Mouse (Mus musculus) heart, postnatal 0 days (tissue): ENCODE data around the gene Pim3. TPM values are rescaled to one million over a fixed set of nuclear protein-coding genes. Genes with fewer than 3 reads are reported as not detected.

Source experiments
- ATAC-seq: fragments of 200-750 bp; cut with Nextera tagmentation; 2 replicates; pipeline ENCODE4 v1.8.0; 2017; ENCODE audit warnings: low read depth, moderate number of reproducible peaks, moderate library complexity; ENCODE audit not compliant: insufficient read depth
- DNase-seq: peaks from one replicate; pipeline ENCODE4 v3.0.0-alpha.2; 2016; ENCODE audit warnings: low spot score
- H3K27ac ChIP-seq: fragments of 300-500 bp; sonication (generic); 2 replicates; pipeline ENCODE4 v1.5.1; 2014; ENCODE audit warnings: low read depth, mild to moderate bottlenecking
- H3K27me3 ChIP-seq: fragments of 300-500 bp; sonication (generic); 2 replicates; pipeline ENCODE4 v1.6.1; 2014; ENCODE audit warnings: low read length, mixed read lengths; ENCODE audit not compliant: control insufficient read depth, insufficient read depth
- H3K36me3 ChIP-seq: fragments of 300-500 bp; sonication (generic); replicated peaks from 2 replicates; pipeline ENCODE4 v1.6.1; 2014; ENCODE audit warnings: low read length, mixed read lengths; ENCODE audit not compliant: control insufficient read depth, insufficient read depth
- H3K4me1 ChIP-seq: fragments of 300-500 bp; sonication (generic); 2 replicates; pipeline ENCODE4 v1.6.1; 2014; ENCODE audit warnings: antibody characterized with exemption; ENCODE audit not compliant: control insufficient read depth, insufficient read depth
- H3K4me2 ChIP-seq: fragments of 300-500 bp; sonication (generic); 2 replicates; pipeline ENCODE4 v1.6.1; 2014; ENCODE audit warnings: low read depth, mild to moderate bottlenecking, low read length, moderate library complexity
- H3K4me3 ChIP-seq: fragments of 300-500 bp; sonication (generic); 2 replicates; pipeline ENCODE4 v1.5.1; 2014; ENCODE audit warnings: low read depth, low read length
- H3K9ac ChIP-seq: fragments of 300-500 bp; sonication (generic); replicated peaks from 2 replicates; pipeline ENCODE4 v1.6.1; 2014; ENCODE audit warnings: low read depth, low read length, mixed read lengths
- H3K9me3 ChIP-seq: fragments of 300-500 bp; sonication (generic); replicated peaks from 2 replicates; pipeline ENCODE4 v1.6.1; 2016; ENCODE audit warnings: low read length; ENCODE audit not compliant: control insufficient read depth
- CTCF ChIP-seq: IDR thresholded peaks from 2 replicates; pipeline ENCODE4 v1.5.1; 2016; ENCODE audit warnings: antibody characterized with exemption, control low read depth, low read depth
- EP300 ChIP-seq: IDR thresholded peaks from 2 replicates; pipeline ENCODE4 v1.6.1; 2016; ENCODE audit warnings: antibody characterized with exemption, low read depth
- WGBS: fragments of 180-500 bp; shearing (Covaris S2); extraction: QIAGEN DNeasy Blood & Tissue Kit; methylation state at CpG from one replicate; pipeline ENCODE4 v1.1.7; 2014; 5-methylcytosine and 5-hydroxymethylcytosine counted together
- polyA plus RNA-seq: library from polyadenylated mRNA; unstranded; fragments of >200 nt; fragmentation: Nextera tagmentation; extraction: Ambion mirVana; gene quantifications from 2 replicates; pipeline ENCODE4 v1.2.1, GENCODE M21; 2015
- total RNA-seq: library from RNA; depleted of rRNA; stranded (reverse); fragments of >200 nt; gene quantifications from 2 replicates; pipeline ENCODE4 v1.2.3, GENCODE M21; 2014; ENCODE audit warnings: low replicate concordance

The Pim3 gene
- total and polyA plus RNA-seq, 2 experiments from 2014 or later = 50.6 to 98.4 TPM

DNA sequence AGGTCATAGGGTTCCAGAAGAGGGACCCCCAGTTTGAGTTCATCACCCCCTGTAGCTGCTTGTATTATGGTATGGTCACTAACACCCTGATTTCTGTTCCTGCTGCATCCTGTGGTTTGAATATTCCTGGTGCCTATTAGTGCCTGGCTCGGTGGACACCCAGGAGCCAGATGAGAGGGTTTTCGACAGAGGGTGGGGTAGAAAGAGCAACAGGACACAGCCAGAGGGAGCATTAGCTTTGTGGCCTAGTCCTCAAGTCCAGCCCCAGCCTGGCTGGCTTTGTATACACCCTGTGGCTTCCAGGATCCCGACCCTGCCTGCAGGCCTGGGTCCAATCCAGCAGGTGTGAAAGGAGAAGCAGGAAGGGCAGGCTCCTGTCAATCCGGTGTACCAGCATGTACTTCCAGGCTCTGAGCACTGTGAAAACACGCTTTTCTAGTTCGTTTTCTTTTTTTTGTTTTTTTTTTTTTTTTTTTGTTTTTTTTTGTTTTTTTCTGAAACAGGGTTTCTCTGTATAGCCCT lies 6.0 kb upstream of the Pim3 start:
- no peak overlapping the region for H3K4me2 ChIP-seq
- H3K27ac ChIP-seq = peak overlapping the region; percentile 74; the same call in 1 of the 2 replicates
- no peak overlapping the region for H3K9ac ChIP-seq
- no peak for TF ChIP-seq CTCF
- TF ChIP-seq EP300 = no peak
- DNase-seq (no peak), ATAC-seq (no peak)
- H3K4me3 ChIP-seq = no peak overlapping the region
- peaks cover 31% of the 10 kb centered on the region for H3K4me1 ChIP-seq
- H3K27me3 ChIP-seq = no peaks in the 10 kb centered on the region
- H3K36me3 ChIP-seq = no peaks in the 10 kb centered on the region
- no peaks in the 10 kb centered on the region for H3K9me3 ChIP-seq
- whole genome bisulfite sequencing = 79% methylated on average over 6 of the region's 6 CpGs

DNA sequence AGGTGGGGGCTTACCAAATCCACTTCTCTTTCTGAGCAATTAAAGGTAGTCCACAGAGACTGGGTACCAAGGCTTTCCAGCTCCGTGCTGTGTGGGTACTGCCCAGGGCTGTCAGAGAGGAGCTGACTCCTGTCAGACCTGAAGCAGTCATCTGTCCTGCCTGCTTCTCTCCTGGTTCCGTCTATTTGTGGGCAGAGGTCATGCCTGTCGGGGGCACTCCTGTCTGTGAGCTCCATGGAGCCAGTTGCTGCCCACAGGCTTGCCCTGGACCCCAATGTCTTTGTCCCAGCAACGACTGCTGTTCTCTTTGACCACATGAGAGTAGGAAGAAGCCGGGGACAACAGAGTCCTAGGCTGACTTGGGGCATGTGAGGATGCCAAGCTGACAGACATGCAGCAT lies 5.4 kb upstream of the Pim3 start:
- TF ChIP-seq CTCF (no peak), EP300 (no peak)
- Histone ChIP-seq H3K4me3 (no peak overlapping the region), H3K36me3 (no peaks in the 10 kb centered on the region), H3K4me2 (no peak overlapping the region), H3K9ac (no peak overlapping the region), H3K27ac (no peak overlapping the region), H3K4me1 (peaks cover 32% of the 10 kb centered on the region), H3K27me3 (no peaks in the 10 kb centered on the region), H3K9me3 (no peaks in the 10 kb centered on the region)
- no peak for ATAC-seq
- DNase-seq = no peak
- 85% methylated on average over 5 of the region's 5 CpGs for WGBS

DNA sequence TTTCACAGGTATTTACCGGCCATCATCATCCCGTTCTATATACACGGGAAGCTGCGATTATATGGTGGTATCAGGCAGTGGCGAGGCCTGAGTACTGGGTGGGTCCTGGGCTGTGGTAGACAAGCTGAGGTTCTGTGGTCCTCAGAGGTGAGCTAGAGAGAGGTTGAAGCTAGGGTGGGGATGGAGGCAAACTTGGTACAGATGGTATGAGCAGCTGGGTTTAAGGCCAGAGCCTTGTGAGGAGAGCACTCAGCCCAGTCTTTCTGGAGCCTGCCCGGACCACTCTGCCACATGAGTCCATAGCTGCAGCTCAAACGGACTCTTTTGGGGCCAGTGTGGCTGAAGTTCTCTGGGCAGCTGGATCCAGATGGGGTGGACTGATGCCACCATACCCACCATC lies 4.6 kb upstream of the Pim3 start:
- Histone ChIP-seq H3K27ac (no peak overlapping the region), H3K4me2 (no peak overlapping the region), H3K27me3 (no peaks in the 10 kb centered on the region), H3K9me3 (no peaks in the 10 kb centered on the region), H3K4me3 (no peak overlapping the region), H3K9ac (no peak overlapping the region), H3K36me3 (no peaks in the 10 kb centered on the region), H3K4me1 (peaks cover 32% of the 10 kb centered on the region)
- no peak for DNase-seq
- TF ChIP-seq EP300 (no peak), CTCF (no peak)
- no peak for ATAC-seq
- 95% methylated on average over 7 of the region's 7 CpGs for WGBS

DNA sequence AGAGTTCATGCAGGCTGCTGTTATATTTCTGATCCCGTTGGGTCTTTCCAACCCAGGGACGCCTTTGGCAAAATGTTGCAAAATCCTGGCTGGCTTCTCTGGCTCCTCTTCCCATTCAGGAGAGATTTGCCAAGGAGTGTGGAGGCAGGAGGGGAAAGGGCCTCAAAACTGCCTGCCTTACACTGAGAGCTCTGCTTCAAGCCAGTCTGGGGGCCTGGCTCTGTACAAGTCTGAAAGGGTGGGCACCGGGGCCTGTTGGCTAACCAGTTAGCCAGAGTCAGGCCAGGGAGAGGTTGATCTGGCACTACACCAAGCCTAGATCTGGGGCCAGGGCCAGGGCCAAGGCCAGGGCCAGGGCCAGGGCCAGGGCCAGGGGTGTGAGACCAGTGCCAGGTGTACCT lies 3.8 kb upstream of the Pim3 start:
- Histone ChIP-seq H3K27me3 (no peaks in the 10 kb centered on the region), H3K4me3 (no peak overlapping the region), H3K9me3 (no peaks in the 10 kb centered on the region), H3K4me2 (no peak overlapping the region), H3K36me3 (no peaks in the 10 kb centered on the region), H3K9ac (no peak overlapping the region), H3K4me1 (peaks cover 32% of the 10 kb centered on the region), H3K27ac (no peak overlapping the region)
- TF ChIP-seq CTCF (no peak), EP300 (no peak)
- no peak for DNase-seq
- WGBS = 67% methylated on average over 3 of the region's 3 CpGs
- no peak for ATAC-seq

DNA sequence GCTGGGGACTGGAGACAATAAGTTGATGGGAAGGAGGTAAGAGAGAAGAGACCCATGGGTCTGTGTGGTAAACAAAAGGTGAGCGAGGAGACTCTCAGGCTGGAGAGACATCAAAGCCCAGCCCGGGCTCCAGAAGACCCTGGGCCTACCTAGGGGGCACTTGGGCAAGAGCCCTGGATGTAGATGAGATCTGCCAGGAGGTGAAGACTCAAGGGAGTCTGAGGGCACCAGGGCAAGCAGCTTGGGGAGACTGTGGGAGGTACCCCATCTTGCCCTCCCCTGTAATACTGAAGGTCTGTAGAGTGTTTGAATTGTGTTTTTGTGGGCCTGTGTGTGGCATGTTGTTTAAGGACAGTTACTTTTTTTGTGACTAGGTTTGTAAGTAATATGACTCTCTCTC lies 3.3 kb upstream of the Pim3 start:
- Histone ChIP-seq H3K4me3 (no peak overlapping the region), H3K4me2 (no peak overlapping the region), H3K9me3 (no peaks in the 10 kb centered on the region), H3K27ac (no peak overlapping the region), H3K4me1 (peaks cover 32% of the 10 kb centered on the region), H3K9ac (no peak overlapping the region), H3K36me3 (no peaks in the 10 kb centered on the region), H3K27me3 (no peaks in the 10 kb centered on the region)
- ATAC-seq = no peak
- 91% methylated on average over 2 of the region's 2 CpGs for WGBS
- no peak for DNase-seq
- no peak for TF ChIP-seq EP300
- no peak for TF ChIP-seq CTCF

DNA sequence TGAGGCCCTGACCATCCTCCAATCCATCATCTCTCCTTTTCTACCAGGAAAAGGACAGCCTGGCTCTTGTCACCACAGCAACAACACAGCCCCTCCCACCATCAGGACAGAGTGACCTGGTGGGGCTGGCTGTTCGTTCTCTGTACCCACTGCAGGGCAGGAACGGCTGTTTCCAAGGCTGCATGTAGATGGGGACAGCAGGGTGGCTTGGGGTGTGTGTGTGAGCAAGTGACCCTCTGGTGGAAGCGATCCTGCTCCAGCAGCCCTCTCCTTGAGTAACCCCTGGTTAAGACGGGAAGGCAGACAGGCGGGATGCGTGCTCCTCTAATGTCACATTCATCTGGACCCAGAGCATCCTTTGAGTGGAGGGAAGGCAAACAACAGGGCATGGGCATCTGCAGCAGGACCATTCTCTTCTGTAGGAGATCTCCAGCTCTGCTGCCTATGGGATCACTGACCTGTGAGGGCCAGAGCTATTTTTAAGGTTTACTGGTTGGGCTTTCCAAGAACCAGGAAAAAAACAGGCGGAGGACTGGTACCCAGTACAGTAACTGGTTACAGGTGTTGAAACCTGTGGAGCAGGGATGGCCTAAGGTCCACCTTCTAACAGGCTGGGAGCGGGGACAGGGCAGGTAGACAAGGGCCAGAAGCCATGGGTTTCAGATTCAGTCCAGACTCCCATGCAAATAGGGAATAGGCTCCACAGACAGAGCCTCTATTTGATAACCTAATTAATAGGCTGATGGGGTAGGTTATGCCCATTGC lies 2.6 kb upstream of the Pim3 start:
- H3K9me3 ChIP-seq = no peaks in the 10 kb centered on the region
- no peak for DNase-seq
- 67% methylated on average over 8 of the region's 8 CpGs for WGBS
- no peak overlapping the region for H3K4me3 ChIP-seq
- H3K4me1 ChIP-seq = peaks cover 29% of the 10 kb centered on the region
- TF ChIP-seq EP300 (no peak), CTCF (no peak)
- H3K27ac ChIP-seq = no peak overlapping the region
- H3K4me2 ChIP-seq = no peak overlapping the region
- H3K27me3 ChIP-seq = no peaks in the 10 kb centered on the region
- H3K36me3 ChIP-seq = peaks cover 3% of the 10 kb centered on the region
- no peak for ATAC-seq
- no peak overlapping the region for H3K9ac ChIP-seq
